Comparison of ENCODE assay signal across 14 mouse cellular contexts in genomic region chr9:65375163-65375934, GRCm38 (mm10). TPM values are rescaled to one million over a fixed set of nuclear protein-coding genes. Genes with fewer than 3 reads are reported as not detected.
DNase-seq lines count a peak whose midpoint lies in the region; ATAC-seq and TF ChIP-seq lines count a peak whose summit lies in the region.
"Had no signal": no experiment of that assay in that cellular context is flagged by ENCODE, and none has a peak within 500 bp of the region (broad histone marks: within the 10 kb centered on the region; RNA-seq: fewer than 3 reads in every experiment).

No protein-coding gene starts in this region.

- H3K79me2 ChIP-seq in heart, adult 2 months (replicated peaks; ENCODE audit: control insufficient read depth, insufficient read depth, low read length) = no peaks in the 10 kb centered on the region

- WGBS in heart, adult 2 months = 80% methylated on average over 9 of the region's 9 CpGs
- WGBS in neural tube, embryonic 13.5 days = 76% methylated on average over 9 of the region's 9 CpGs
- 74% methylated on average over 9 of the region's 9 CpGs for WGBS in neural tube, embryonic 15.5 days
- 75% methylated on average over 9 of the region's 9 CpGs for WGBS in stomach, postnatal 0 days
- WGBS in midbrain, embryonic 15.5 days = 79% methylated on average over 9 of the region's 9 CpGs

- DNase-seq in heart, adult 2 months = no peak
- DNase-seq in heart, postnatal 10 days = no peak
- DNase-seq in layer of hippocampus, postnatal 14 days (ENCODE audit: low spot score in 2 of 2) = peak; percentile 32 to 47
- no peak for DNase-seq in stomach, postnatal 0 days (ENCODE audit: low spot score)
- DNase-seq in cerebellum, adult 11-12 months = no peak
- DNase-seq: cerebellum, adult 2 months; kidney, adult 9 months had no signal

- H3K4me1 ChIP-seq in heart, adult 2 months (ENCODE audit: control insufficient read depth, insufficient read depth, low read length) = no peaks in the 10 kb centered on the region
- H3K4me1 ChIP-seq in neural tube, embryonic 13.5 days (replicated peaks) = no peaks in the 10 kb centered on the region
- no peaks in the 10 kb centered on the region for H3K4me1 ChIP-seq in neural tube, embryonic 15.5 days
- H3K4me1 ChIP-seq in stomach, postnatal 0 days (replicated peaks; ENCODE audit: control insufficient read depth, insufficient read depth) = no peaks in the 10 kb centered on the region
- H3K4me1 ChIP-seq in midbrain, embryonic 15.5 days = no peaks in the 10 kb centered on the region
- H3K4me1 ChIP-seq: liver, embryonic 15.5 days had no signal

- ATAC-seq in neural tube, embryonic 13.5 days (ENCODE audit: low read depth) = no peak
- ATAC-seq in neural tube, embryonic 15.5 days (ENCODE audit: low FRiP score) = no peak
- ATAC-seq in stomach, postnatal 0 days (ENCODE audit: low FRiP score, low TSS enrichment) = no peak
- ATAC-seq in midbrain, embryonic 15.5 days (replicated peaks) = no peak

- H3K27me3 ChIP-seq in heart, adult 2 months (ENCODE audit: control insufficient read depth, insufficient read depth, low read length) = no peaks in the 10 kb centered on the region
- no peaks in the 10 kb centered on the region for H3K27me3 ChIP-seq in neural tube, embryonic 13.5 days
- no peaks in the 10 kb centered on the region for H3K27me3 ChIP-seq in neural tube, embryonic 15.5 days (replicated peaks)
- no peaks in the 10 kb centered on the region for H3K27me3 ChIP-seq in stomach, postnatal 0 days (ENCODE audit: control insufficient read depth, insufficient read depth, low read length)
- H3K27me3 ChIP-seq in midbrain, embryonic 15.5 days (replicated peaks) = no peaks in the 10 kb centered on the region
- H3K27me3 ChIP-seq: liver, embryonic 15.5 days had no signal

- H3K9ac ChIP-seq in heart, adult 2 months (ENCODE audit: low read depth, low read length) = no peak overlapping the region
- no peak overlapping the region for H3K9ac ChIP-seq in neural tube, embryonic 13.5 days
- H3K9ac ChIP-seq in neural tube, embryonic 15.5 days (replicated peaks) = no peak overlapping the region
- H3K9ac ChIP-seq in stomach, postnatal 0 days (ENCODE audit: low read length) = no peak overlapping the region
- no peak overlapping the region for H3K9ac ChIP-seq in midbrain, embryonic 15.5 days
- H3K9ac ChIP-seq: liver, embryonic 15.5 days had no signal

- TF ChIP-seq CTCF in heart, adult 2 months (IDR thresholded peaks at IDR 0.05) = 0 out of 2 replicates have a peak, but pooled peaks have one; percentile 17
- peak; percentile 25; the same call in 1 of the 2 replicates for TF ChIP-seq CTCF in stomach, postnatal 0 days (IDR thresholded peaks at IDR 0.05; ENCODE audit: low read depth)

- H3K9me3 ChIP-seq in neural tube, embryonic 13.5 days = no peaks in the 10 kb centered on the region
- H3K9me3 ChIP-seq in neural tube, embryonic 15.5 days (replicated peaks) = no peaks in the 10 kb centered on the region
- no peaks in the 10 kb centered on the region for H3K9me3 ChIP-seq in stomach, postnatal 0 days (ENCODE audit: control insufficient read depth, low read length)
- no peaks in the 10 kb centered on the region for H3K9me3 ChIP-seq in midbrain, embryonic 15.5 days
- H3K9me3 ChIP-seq: liver, embryonic 15.5 days had no signal

- TF ChIP-seq POLR2A in heart, adult 2 months (IDR thresholded peaks at IDR 0.05; ENCODE audit: insufficient read depth, low read depth, low read length) = no peak

- no peak overlapping the region for H3K4me3 ChIP-seq in heart, adult 2 months
- H3K4me3 ChIP-seq in neural tube, embryonic 13.5 days = no peak overlapping the region
- no peak overlapping the region for H3K4me3 ChIP-seq in neural tube, embryonic 15.5 days (replicated peaks)
- H3K4me3 ChIP-seq in stomach, postnatal 0 days (ENCODE audit: low read depth, low read length) = no peak overlapping the region
- H3K4me3 ChIP-seq in midbrain, embryonic 15.5 days = no peak overlapping the region
- H3K4me3 ChIP-seq: liver, embryonic 15.5 days had no signal

- intact Hi-C loops in heart, adult 2 months (cut with DNase I) = no loop called here
- intact Hi-C loops in heart, postnatal 10 days (cut with DNase I) = no loop called here

- no peak overlapping the region for H3K4me2 ChIP-seq in neural tube, embryonic 13.5 days
- H3K4me2 ChIP-seq in neural tube, embryonic 15.5 days = no peak overlapping the region
- H3K4me2 ChIP-seq in stomach, postnatal 0 days (replicated peaks; ENCODE audit: low read depth) = no peak overlapping the region
- no peak overlapping the region for H3K4me2 ChIP-seq in midbrain, embryonic 15.5 days
- H3K4me2 ChIP-seq: liver, embryonic 15.5 days had no signal

- H3K36me3 ChIP-seq in heart, adult 2 months (ENCODE audit: control insufficient read depth, insufficient read depth, low read length) = no peaks in the 10 kb centered on the region
- peaks cover 53% of the 10 kb centered on the region for H3K36me3 ChIP-seq in neural tube, embryonic 13.5 days
- H3K36me3 ChIP-seq in neural tube, embryonic 15.5 days = peaks cover 20% of the 10 kb centered on the region
- no peaks in the 10 kb centered on the region for H3K36me3 ChIP-seq in stomach, postnatal 0 days (ENCODE audit: control insufficient read depth, insufficient read depth, low read length)
- 0 out of 2 replicates have a peak, but pooled peaks cover 3% of the 10 kb centered on the region for H3K36me3 ChIP-seq in midbrain, embryonic 15.5 days (replicated peaks)
- H3K36me3 ChIP-seq: liver, embryonic 15.5 days had no signal

- peak overlapping the region; percentile 48; the same call in 1 of the 2 replicates for H3K27ac ChIP-seq in heart, adult 2 months
- H3K27ac ChIP-seq in neural tube, embryonic 13.5 days (replicated peaks) = 0 out of 2 replicates have a peak overlapping the region, but pooled peaks have one; percentile 33
- H3K27ac ChIP-seq in neural tube, embryonic 15.5 days (replicated peaks) = no peak overlapping the region
- H3K27ac ChIP-seq in stomach, postnatal 0 days (replicated peaks) = no peak overlapping the region
- no peak overlapping the region for H3K27ac ChIP-seq in midbrain, embryonic 15.5 days
- H3K27ac ChIP-seq: liver, embryonic 15.5 days had no signal

- TF ChIP-seq EP300 in heart, adult 2 months (IDR thresholded peaks at IDR 0.05; ENCODE audit: insufficient read depth, low read depth, low read length) = no peak
- no peak for TF ChIP-seq EP300 in stomach, postnatal 0 days (optimal IDR thresholded peaks at IDR 0.05)

RNA-seq across cellular contexts. Expression of gene Ubap1l, which starts 14.5 kb away (rescaled TPM):
- under 1 TPM in 1 of 2 experiments, not detected in 1; 0.18 TPM for total RNA-seq in heart, adult 2 months (2021)
- polyA plus RNA-seq in heart, adult 2 months (2012; rRNA removed) = 0.15 and 0.18 TPM in 2 replicates
- 1 to 10 TPM in 1 of 2 experiments, not detected in 1; 1.0 TPM for total RNA-seq in heart, postnatal 10 days (2021)
- polyA plus RNA-seq in neural tube, embryonic 13.5 days (2015; fragmentation: Nextera tagmentation; extraction: Ambion mirVana) = 1.6 and 2.0 TPM in 2 replicates
- 2.3 and 3.6 TPM in 2 replicates for polyA plus RNA-seq in neural tube, embryonic 15.5 days (2015; fragmentation: Nextera tagmentation; extraction: Ambion mirVana)
- 1 to 10 TPM; 3.8 to 6.5 TPM for total RNA-seq in layer of hippocampus, postnatal 14 days (2021)
- polyA plus RNA-seq in stomach, postnatal 0 days (2015; fragmentation: Nextera tagmentation; extraction: Ambion mirVana) = not detected in 2 replicates
- polyA plus RNA-seq in midbrain, embryonic 15.5 days (2015; fragmentation: Nextera tagmentation; extraction: Ambion mirVana) = 2.7 and 2.9 TPM in 2 replicates

RNA-seq across cellular contexts. Expression of gene Kbtbd13, which starts 16.1 kb away (rescaled TPM):
- total RNA-seq in heart, adult 2 months (2021) = 1 to 10 TPM; 2.1 to 2.6 TPM
- 2.4 and 4.0 TPM in 2 replicates for polyA plus RNA-seq in heart, adult 2 months (2012; rRNA removed)
- 1 to 10 TPM; 1.1 to 2.1 TPM for total RNA-seq in heart, postnatal 10 days (2021)
- 0.32 and 0.47 TPM in 2 replicates for polyA plus RNA-seq in neural tube, embryonic 13.5 days (2015; fragmentation: Nextera tagmentation; extraction: Ambion mirVana)
- polyA plus RNA-seq in neural tube, embryonic 15.5 days (2015; fragmentation: Nextera tagmentation; extraction: Ambion mirVana) = 0.51 TPM in 2 replicates
- total RNA-seq in layer of hippocampus, postnatal 14 days (2021) = under 1 TPM; 0.21 to 0.25 TPM
- 0.38 and 0.49 TPM in 2 replicates for polyA plus RNA-seq in stomach, postnatal 0 days (2015; fragmentation: Nextera tagmentation; extraction: Ambion mirVana)
- polyA plus RNA-seq in midbrain, embryonic 15.5 days (2015; fragmentation: Nextera tagmentation; extraction: Ambion mirVana) = 0.56 and 0.60 TPM in 2 replicates

RNA-seq across cellular contexts. Expression of gene Rasl12, which starts 23.0 kb away (rescaled TPM):
- total RNA-seq in heart, adult 2 months (2021) = 1 to 10 TPM; 7.2 to 8.3 TPM
- polyA plus RNA-seq in heart, adult 2 months (2012; rRNA removed) = 19.8 and 20.5 TPM in 2 replicates
- total RNA-seq in heart, postnatal 10 days (2021) = 10 to 100 TPM; 13.3 to 16.2 TPM
- polyA plus RNA-seq in neural tube, embryonic 13.5 days (2015; fragmentation: Nextera tagmentation; extraction: Ambion mirVana) = 6.6 and 7.7 TPM in 2 replicates
- 5.8 and 7.4 TPM in 2 replicates for polyA plus RNA-seq in neural tube, embryonic 15.5 days (2015; fragmentation: Nextera tagmentation; extraction: Ambion mirVana)
- 1 to 10 TPM; 3.6 to 4.8 TPM for total RNA-seq in layer of hippocampus, postnatal 14 days (2021)
- 3.7 and 3.9 TPM in 2 replicates for polyA plus RNA-seq in stomach, postnatal 0 days (2015; fragmentation: Nextera tagmentation; extraction: Ambion mirVana)
- polyA plus RNA-seq in midbrain, embryonic 15.5 days (2015; fragmentation: Nextera tagmentation; extraction: Ambion mirVana) = 7.3 and 7.4 TPM in 2 replicates

RNA-seq across cellular contexts. Expression of gene Pdcd7, which starts 29.4 kb away (rescaled TPM):
- total RNA-seq in heart, adult 2 months (2021) = 10 to 100 TPM; 13.6 to 13.9 TPM
- 6.6 and 9.7 TPM in 2 replicates for polyA plus RNA-seq in heart, adult 2 months (2012; rRNA removed)
- total RNA-seq in heart, postnatal 10 days (2021) = 10 to 100 TPM; 11.1 to 14.7 TPM
- 10.0 and 10.9 TPM in 2 replicates for polyA plus RNA-seq in neural tube, embryonic 13.5 days (2015; fragmentation: Nextera tagmentation; extraction: Ambion mirVana)
- 8.9 TPM in 2 replicates for polyA plus RNA-seq in neural tube, embryonic 15.5 days (2015; fragmentation: Nextera tagmentation; extraction: Ambion mirVana)
- 10 to 100 TPM; 22.4 to 27.2 TPM for total RNA-seq in layer of hippocampus, postnatal 14 days (2021)
- 5.4 and 5.8 TPM in 2 replicates for polyA plus RNA-seq in stomach, postnatal 0 days (2015; fragmentation: Nextera tagmentation; extraction: Ambion mirVana)
- 8.1 and 9.5 TPM in 2 replicates for polyA plus RNA-seq in midbrain, embryonic 15.5 days (2015; fragmentation: Nextera tagmentation; extraction: Ambion mirVana)

RNA-seq across cellular contexts. Expression of gene Slc51b, which starts 47.4 kb away (rescaled TPM):
- not detected for total RNA-seq in heart, adult 2 months (2021)
- not detected in 2 replicates for polyA plus RNA-seq in heart, adult 2 months (2012; rRNA removed)
- not detected for total RNA-seq in heart, postnatal 10 days (2021)
- not detected in 2 replicates for polyA plus RNA-seq in neural tube, embryonic 13.5 days (2015; fragmentation: Nextera tagmentation; extraction: Ambion mirVana)
- 0.27 TPM in 1 of 2 replicates, not detected in the other for polyA plus RNA-seq in neural tube, embryonic 15.5 days (2015; fragmentation: Nextera tagmentation; extraction: Ambion mirVana)
- not detected for total RNA-seq in layer of hippocampus, postnatal 14 days (2021)
- not detected in 2 replicates for polyA plus RNA-seq in stomach, postnatal 0 days (2015; fragmentation: Nextera tagmentation; extraction: Ambion mirVana)
- polyA plus RNA-seq in midbrain, embryonic 15.5 days (2015; fragmentation: Nextera tagmentation; extraction: Ambion mirVana) = not detected in 2 replicates
- total RNA-seq: heart, postnatal 25 days had no signal
- polyA plus RNA-seq: cerebellum, adult 2 months; embryonic facial prominence, embryonic 14.5 days; liver, embryonic 15.5 days; testis, adult 2 months had no signal

Comparison
In these comparisons a context has a peak if more than half of its experiments do, and no peak if none do; other contexts are left out.
1. H3K27ac ChIP-seq: peak in heart, adult 2 months (single experiment) and neural tube, embryonic 13.5 days (single experiment); none in neural tube, embryonic 15.5 days (single experiment), stomach, postnatal 0 days (single experiment) and midbrain, embryonic 15.5 days (single experiment).
2. DNase-seq: peak in layer of hippocampus, postnatal 14 days (2 of 2); none in heart, adult 2 months (0 of 2), heart, postnatal 10 days (0 of 2), stomach, postnatal 0 days (single experiment) and cerebellum, adult 11-12 months (single experiment).